Mouse (Mus musculus) brown adipose tissue, adult 24 weeks (tissue): ENCODE data around the gene Afap1. TPM values are rescaled to one million over a fixed set of nuclear protein-coding genes. Genes with fewer than 3 reads are reported as not detected.

Source experiments
- H3K27ac ChIP-seq: fragments of 200-500 bp; replicated peaks from 2 replicates; pipeline ENCODE4 v1.5.1; 2012; ENCODE audit warnings: low read depth, mild to moderate bottlenecking, low read length
- H3K4me1 ChIP-seq: fragments of 200-500 bp; 2 replicates; pipeline ENCODE4 v1.6.1; 2012; ENCODE audit warnings: low read length, mixed read lengths; ENCODE audit not compliant: control insufficient read depth, insufficient read depth, insufficient read length
- H3K4me3 ChIP-seq: fragments of 200-500 bp; 2 replicates; pipeline ENCODE4 v1.5.1; 2012; ENCODE audit warnings: low read depth, mild to moderate bottlenecking, low read length, moderate library complexity; ENCODE audit not compliant: insufficient read depth
- polyA plus RNA-seq: library from polyadenylated mRNA; stranded (reverse); fragments of >200 nt; gene quantifications from 2 replicates; pipeline ENCODE4 v1.2.4, GENCODE M21; 2012; ENCODE audit not compliant: missing spikeins, insufficient read depth, insufficient read length

Gene Afap1
- polyA plus RNA-seq: 19.0 and 19.3 TPM in 2 replicates

DNA sequence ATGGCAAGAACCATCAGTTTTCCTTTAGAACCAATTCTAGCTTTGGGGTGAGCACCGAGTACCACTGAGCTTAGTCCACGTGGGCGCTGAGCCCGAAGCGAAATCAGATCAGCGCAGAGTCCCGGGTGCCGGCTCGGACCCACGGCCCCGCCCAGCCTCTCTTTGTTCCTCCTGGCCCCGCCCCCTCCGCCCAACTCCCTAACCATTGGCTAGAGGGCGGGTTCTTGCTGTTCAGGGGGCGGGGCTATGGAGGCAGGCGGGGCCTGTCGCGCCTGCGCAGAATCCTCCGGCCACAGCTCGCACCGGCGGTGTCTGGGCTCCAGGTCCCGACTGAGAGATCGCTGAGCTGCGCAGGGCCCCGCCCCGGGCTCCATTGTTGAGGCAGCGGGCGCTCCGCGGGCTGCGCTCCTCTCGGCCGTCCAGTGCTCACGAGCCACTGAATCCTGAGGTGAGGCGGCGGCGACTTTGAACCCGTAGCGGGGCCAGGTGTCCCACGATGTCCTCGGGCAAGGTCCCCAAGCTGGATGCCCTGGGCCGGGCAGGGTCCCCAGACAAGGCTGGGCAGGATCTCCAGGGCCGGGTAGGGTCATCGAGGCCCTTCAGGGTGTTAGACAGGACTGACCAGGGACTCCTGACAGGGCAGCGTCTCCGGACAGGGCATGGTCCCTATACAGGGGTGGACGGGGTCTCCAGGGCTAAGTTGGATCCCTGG, at the start of gene Afap1:
TSS of gene Afap1 (plus strand) at position 227 of the 712 bp plus-strand sequence.
- Histone ChIP-seq H3K4me3 (peak within 1 kb of the TSS; percentile 90), H3K27ac (peak within 1 kb of the TSS; percentile 85), H3K4me1 (peaks cover 17% of the 10 kb centered on the region)

DNA sequence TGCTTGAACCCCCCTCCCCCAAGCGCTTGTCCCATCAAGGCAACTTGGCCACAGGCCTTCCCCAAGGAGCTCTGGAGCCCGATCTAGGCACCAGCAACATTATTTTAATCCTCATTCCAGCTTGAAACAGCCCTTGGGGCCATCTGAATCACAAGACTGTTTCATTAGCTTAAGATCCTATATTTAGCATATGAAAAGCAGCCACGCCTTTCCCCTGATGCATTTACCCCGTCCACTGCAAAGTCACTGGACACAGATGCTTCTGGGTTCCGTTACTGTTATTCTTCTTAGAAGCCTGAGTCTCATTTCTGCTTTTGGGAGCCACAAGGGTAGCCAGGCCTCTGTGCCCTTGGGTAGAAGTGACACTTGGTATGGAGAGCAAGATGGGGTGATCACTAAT, 41.6 kb upstream of the Afap1 start:
- Histone ChIP-seq H3K4me3 (no peak overlapping the region), H3K4me1 (no peaks in the 10 kb centered on the region; the same call in 1 of the 2 replicates), H3K27ac (no peak overlapping the region)

DNA sequence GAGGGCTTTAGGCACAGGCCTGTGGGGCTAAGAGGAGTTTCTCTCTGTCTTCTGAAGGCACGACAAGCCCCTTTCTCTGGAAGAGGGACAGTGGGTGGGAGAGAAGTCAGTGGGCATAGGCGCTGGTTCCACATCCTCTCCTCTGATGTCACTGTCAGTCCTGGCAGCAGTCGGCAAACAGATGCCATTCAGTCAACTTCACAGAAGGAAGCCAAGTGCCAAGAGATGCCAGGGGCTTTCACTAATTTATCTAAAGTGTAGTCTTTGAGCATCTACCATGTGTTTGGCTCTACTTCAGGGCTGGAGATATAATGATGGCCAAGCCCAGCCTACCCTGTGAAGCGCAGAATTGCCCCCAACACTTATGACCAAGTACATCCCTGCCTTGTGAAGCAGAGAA, 39.7 kb upstream of the Afap1 start:
- no peak overlapping the region for H3K27ac ChIP-seq

DNA sequence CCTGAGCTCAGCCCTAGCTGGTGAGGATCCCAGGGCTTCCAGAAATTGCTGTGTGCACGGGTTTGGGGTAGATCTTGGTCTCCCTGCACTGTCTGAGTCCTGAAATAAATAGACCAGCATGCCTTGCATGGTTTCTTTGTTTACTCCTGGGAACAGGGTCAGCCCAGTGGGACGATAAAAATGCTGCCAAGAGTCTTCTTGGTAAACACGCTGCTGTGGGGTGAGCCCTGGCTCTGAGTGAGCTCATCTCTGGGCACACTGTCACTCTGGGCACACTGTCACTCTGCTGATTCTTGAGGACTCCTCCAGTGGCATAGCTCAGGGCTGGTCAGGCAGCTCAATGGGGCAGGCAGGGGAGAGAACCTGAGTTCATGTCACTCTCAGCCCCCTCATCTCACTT, 36.9 kb upstream of the Afap1 start:
- Histone ChIP-seq H3K4me1 (no peaks in the 10 kb centered on the region; the same call in 1 of the 2 replicates), H3K27ac (no peak overlapping the region), H3K4me3 (no peak overlapping the region)

More for the DNA sequence above, 39.7 kb upstream of the Afap1 start:
- Histone ChIP-seq H3K4me1 (no peaks in the 10 kb centered on the region; the same call in 1 of the 2 replicates), H3K4me3 (no peak overlapping the region)

DNA sequence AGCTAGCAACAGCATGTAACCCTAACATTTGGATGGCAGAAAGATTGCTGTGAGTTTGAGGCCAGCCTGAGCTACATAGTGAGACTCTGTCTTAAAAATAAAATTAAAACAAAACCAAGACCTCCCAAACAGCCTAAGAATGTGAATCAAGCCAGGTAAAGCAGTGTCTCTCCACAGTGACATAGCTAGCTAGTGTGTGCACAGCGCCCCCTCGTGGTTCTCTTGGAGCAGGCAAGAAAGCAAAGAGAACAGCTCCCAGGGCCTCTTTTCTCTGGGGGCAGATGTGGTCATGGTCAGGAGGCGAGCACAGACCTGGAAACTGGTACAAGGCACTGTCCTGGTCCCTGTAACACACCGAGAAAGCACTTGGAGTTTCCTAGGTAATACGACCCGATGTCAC, 35.0 kb upstream of the Afap1 start:
- Histone ChIP-seq H3K4me3 (no peak overlapping the region), H3K27ac (no peak overlapping the region), H3K4me1 (no peaks in the 10 kb centered on the region; the same call in 1 of the 2 replicates)

DNA sequence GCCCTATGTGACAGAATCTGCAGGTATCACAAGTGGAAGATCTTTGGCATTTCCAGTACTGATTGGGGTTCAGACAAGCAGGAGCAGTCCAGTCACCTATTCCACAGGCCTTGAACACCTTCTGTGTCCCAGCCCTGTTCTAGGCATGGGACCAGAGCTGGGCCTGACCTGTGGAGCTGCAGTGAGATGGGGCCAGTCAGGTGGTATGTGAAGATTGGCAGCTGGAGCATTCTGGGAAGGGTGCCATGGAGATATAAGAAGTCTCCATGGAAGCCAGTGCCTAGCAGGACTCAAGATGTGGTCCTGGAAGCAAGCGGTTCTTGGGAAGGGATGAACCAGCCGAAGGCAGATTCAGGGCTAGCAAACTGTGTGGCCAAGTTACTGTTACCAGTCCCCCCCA, 31.7 kb upstream of the Afap1 start:
- no peak overlapping the region for H3K27ac ChIP-seq
- no peak overlapping the region for H3K4me3 ChIP-seq
- no peaks in the 10 kb centered on the region for H3K4me1 ChIP-seq

DNA sequence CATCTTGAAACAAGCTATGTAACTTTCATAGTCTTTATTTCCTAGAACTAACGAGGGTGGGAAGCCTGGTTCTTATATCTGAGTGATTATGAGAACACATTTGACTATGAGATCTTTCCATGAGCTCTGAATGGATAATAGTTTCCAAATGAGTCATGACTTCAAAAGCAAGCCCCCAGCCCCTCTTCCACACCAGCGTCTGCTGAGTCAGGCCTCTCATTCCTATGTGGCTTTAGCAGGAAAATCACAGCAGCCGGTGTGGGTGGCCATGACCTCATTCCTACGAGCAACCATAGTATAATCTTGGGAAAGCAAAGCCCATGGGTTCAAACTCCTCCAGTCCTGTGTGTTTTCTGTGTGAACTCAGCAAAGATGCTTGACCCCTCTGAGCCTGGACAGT, 23.1 kb upstream of the Afap1 start:
- Histone ChIP-seq H3K27ac (no peak overlapping the region), H3K4me3 (no peak overlapping the region), H3K4me1 (no peaks in the 10 kb centered on the region)

DNA sequence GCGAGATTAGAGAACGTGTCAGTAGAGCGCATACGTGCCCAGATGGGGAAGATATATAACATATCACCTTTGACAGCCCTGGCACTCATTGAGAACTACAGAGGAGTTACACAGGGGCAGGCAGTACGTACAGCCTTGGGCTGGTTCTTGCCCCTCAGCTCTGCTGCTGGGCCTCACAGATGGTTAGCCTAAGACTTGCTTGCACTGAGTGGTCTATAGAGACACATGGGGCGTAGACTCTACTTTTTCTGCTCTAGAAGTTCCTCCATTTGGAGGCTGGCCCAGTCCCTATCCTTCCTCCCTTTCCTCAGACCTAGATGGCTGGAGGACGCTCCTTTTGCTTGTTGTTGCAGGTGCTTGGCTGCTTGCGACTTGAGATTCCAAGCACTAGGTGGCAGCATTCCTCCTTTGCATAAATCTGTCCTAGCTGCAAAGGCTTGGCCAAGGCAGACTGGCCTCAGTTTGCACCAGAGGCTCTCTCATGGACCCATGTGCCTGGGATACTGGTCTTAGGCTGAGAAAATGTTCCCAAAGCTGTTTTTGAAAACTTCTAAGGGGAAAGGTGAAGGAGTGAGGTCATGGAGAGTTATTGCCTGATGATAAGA, 22.6 kb upstream of the Afap1 start:
- Histone ChIP-seq H3K4me1 (no peaks in the 10 kb centered on the region; the same call in 1 of the 2 replicates), H3K4me3 (no peak overlapping the region), H3K27ac (no peak overlapping the region)

DNA sequence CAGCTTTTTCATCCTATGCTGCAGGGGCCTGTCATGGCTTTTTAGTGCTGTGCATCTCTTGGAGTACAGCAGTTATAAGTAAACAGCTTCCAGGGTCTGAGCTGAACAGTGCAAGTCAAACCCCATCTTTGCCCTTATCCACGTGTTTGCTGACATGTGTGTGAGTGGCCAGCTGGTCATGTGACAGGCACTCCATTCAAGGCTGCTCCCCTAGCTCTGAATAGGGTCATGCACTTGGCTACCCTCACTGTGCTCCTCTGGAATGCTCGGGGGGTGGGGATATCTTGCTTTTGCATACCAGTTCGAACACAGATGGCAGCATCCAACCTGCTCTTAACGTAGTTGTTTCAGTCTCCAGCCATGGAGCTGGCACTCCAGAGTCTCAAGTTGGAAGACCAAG, 19.7 kb upstream of the Afap1 start:
- Histone ChIP-seq H3K4me3 (no peak overlapping the region), H3K4me1 (peaks cover 11% of the 10 kb centered on the region; the same call in 1 of the 2 replicates), H3K27ac (no peak overlapping the region)

DNA sequence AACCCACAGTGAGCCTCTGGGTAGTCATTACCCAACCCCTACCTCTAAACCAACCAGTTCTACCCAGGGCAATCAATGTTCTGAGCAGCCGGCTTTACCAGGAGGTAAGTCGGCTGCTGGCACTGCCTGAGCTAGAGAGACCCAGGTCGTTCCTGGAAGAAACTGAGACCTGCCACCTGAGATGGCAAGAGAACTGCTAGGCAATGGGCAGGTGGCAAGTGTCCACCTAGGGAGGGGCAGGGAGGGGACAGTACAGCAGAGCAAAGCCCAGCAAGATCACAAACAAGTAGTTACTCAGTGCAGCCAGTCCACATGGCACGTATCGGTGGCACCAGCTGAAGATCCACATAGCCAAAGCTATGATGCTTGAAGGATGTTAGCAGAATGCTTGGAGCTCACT, 16.9 kb upstream of the Afap1 start:
- H3K4me1 ChIP-seq: peaks cover 25% of the 10 kb centered on the region
- no peak overlapping the region for H3K4me3 ChIP-seq
- H3K27ac ChIP-seq: no peak overlapping the region

DNA sequence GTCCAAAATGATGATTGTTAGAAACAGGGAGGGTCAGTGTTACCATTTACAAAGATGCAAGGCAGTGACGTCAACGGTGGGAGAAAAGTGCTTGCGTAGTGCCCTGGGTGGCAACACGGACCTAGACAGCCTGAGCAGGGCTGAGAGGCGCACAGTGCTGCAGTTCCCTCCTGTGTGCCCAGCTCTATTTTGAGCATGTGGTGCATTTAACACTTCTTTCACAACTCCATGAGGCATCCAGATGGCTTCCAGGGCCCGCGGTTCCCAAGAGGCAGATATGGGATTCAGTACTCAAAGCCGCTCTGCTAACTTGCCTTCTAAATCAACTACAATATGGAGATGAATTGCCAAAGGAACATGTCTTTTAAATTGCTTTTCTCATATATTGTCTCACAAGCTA, 13.9 kb upstream of the Afap1 start:
- Histone ChIP-seq H3K4me3 (no peak overlapping the region), H3K27ac (peak overlapping the region; percentile 38; the same call in 1 of the 2 replicates), H3K4me1 (peaks cover 32% of the 10 kb centered on the region)

DNA sequence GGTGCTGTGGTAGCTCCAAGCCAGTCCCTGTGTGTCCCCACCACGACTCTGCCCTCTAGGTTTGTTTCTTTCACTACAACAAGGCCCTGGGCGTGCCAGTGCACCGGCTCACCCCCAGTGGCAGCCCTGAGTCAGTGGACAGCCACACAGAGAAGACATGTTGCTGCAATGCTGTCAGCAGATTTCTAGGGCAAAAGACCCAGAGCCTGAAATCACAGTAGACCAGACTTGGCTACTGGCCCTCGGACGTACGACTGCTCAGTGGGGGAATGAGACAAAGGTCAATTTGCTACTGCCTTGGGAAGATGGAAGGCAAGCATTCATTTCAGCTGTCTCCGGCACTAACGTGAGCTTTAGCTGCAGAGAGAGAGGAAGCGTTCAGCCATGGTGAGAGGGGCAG, 10.7 kb upstream of the Afap1 start:
- Histone ChIP-seq H3K4me3 (peak overlapping the region; percentile 15), H3K4me1 (peaks cover 21% of the 10 kb centered on the region), H3K27ac (peak overlapping the region; percentile 95)

DNA sequence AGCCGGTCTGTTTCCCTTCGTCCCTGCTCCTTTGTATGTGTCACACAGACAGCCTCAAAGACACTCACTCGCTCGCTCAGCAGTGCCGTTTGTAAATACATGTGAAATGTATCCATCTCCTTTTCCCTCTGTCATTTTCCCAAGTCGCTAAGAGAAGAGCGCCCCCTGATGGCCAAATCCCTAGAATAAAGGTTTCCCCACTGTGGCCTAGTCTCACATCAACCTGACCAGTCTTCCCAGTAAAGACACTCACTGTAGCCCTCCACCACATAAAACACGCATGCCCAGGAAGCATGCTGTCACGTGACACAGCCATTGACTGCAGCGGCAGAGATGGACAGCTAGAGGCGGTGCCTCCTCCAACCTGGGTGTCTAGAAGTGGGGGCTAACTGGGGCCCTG, 8.9 kb upstream of the Afap1 start:
- Histone ChIP-seq H3K4me1 (peaks cover 21% of the 10 kb centered on the region), H3K27ac (no peak overlapping the region)

DNA sequence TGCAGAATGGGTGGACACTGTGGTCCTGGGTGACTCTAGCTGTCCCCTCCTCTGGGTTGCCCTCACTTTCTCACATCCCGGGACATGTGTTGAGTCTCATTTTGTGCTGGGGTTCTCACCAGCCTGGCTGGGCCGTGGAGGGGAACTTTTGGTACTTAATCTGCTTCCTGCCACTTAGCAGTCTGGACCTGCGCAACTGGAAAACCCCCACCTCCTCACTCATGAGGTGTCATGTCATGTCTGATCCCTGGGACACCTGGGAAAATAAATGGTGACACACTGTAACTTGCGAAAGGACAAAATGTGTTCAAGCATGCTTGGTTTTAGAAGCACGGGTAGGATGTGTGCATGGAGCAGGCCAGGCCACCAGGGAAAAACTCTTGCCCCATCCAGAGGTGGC, 8.4 kb upstream of the Afap1 start:
- Histone ChIP-seq H3K4me1 (peaks cover 20% of the 10 kb centered on the region), H3K27ac (no peak overlapping the region)

More for the DNA sequence above, 8.9 kb upstream of the Afap1 start:
- H3K4me3 ChIP-seq: no peak overlapping the region

DNA sequence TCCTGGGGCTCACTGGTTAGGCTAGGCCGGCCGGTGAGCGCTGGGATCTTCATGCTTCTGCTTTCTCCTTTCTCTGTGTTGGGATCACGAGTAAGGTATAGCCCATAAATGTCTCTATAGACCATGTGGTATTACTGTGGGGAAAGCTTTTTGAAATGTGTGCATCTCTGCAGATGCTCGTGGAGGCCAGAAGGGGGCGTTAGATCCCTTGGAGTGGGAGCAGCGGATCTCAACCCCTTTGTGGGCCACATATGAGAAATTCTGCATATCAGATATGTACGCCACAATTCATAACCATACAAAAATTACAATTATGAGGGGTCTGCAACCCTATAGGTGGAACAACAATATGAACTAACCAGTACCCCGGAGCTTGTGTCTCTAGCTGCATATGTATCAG, 4.2 kb upstream of the Afap1 start:
- no peak overlapping the region for H3K4me3 ChIP-seq
- no peak overlapping the region for H3K27ac ChIP-seq
- H3K4me1 ChIP-seq: no peaks in the 10 kb centered on the region

More for the DNA sequence above, 8.4 kb upstream of the Afap1 start:
- H3K4me3 ChIP-seq: no peak overlapping the region

DNA sequence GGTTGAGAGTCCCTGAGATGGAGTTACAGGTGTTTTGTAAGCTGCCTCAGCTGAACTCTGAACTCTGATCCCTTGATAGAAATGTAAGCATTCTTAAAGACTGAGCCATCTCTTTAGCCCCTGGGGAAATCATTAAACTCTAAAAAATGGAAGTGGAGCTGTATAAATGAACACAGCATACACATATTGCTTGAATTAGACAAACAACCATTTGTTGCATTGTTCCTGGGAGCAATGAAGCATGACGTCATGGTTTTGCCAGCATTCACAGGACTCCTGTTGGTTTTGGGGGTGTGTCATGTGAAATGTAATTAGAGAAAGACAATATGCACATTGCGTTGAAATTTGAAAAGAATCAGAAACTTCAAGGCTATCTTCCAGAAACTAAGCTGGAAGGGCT, 3.5 kb upstream of the Afap1 start:
- Histone ChIP-seq H3K27ac (no peak overlapping the region), H3K4me1 (no peaks in the 10 kb centered on the region), H3K4me3 (no peak overlapping the region)
